Mouse (Mus musculus): Measurements from ENCODE around the gene Gm42688.

Gm42688 gene

GRCm38 (mm10) chr6:83118825-83119733, 17.7 kb downstream of the Gm42688 start:
- DNase-seq = no peak

- DNase-seq = no peak
Measured at GRCm38 (mm10) chr6:83119734-83120051, 18.3 kb downstream of the Gm42688 start.

GRCm38 (mm10) chr6:83120930-83121862, 19.8 kb downstream of the Gm42688 start, which contains the start of gene Wbp1:
Gene Wbp1 (minus strand): TSS chr6:83121559.
- peak; percentile 98 for DNase-seq

GRCm38 (mm10) chr6:83121863-83122710, 20.7 kb downstream of the Gm42688 start:
- peak; percentile 40 for DNase-seq

- no peak for DNase-seq
Measured at GRCm38 (mm10) chr6:83122961-83123360, 21.5 kb downstream of the Gm42688 start.

- peak; percentile 96 for DNase-seq
Measured at GRCm38 (mm10) chr6:83124851-83125312, 23.5 kb downstream of the Gm42688 start.

GRCm38 (mm10) chr6:83125331-83125730, 23.9 kb downstream of the Gm42688 start, which contains the start of gene Ino80b:
Gene Ino80b (minus strand): TSS chr6:83125431.
- no peak for DNase-seq

GRCm38 (mm10) chr6:83127419-83127818, 26.0 kb downstream of the Gm42688 start:
- no peak for DNase-seq

GRCm38 (mm10) chr6:83131469-83132034, 30.1 kb downstream of the Gm42688 start:
- peak; percentile 46 for DNase-seq

GRCm38 (mm10) chr6:83132176-83132919, 30.9 kb downstream of the Gm42688 start:
- no peak for DNase-seq

GRCm38 (mm10) chr6:83134226-83134625, 32.8 kb downstream of the Gm42688 start:
- no peak for DNase-seq

- no peak for DNase-seq
Measured at GRCm38 (mm10) chr6:83134951-83135513, 33.6 kb downstream of the Gm42688 start, which contains the start of gene Rtkn. Gene Rtkn (plus strand): TSS chr6:83135463.

- peak; percentile 74 for DNase-seq
Measured at GRCm38 (mm10) chr6:83135571-83136161, 34.2 kb downstream of the Gm42688 start.

- DNase-seq = no peak
Measured at GRCm38 (mm10) chr6:83136291-83136880, 35.0 kb downstream of the Gm42688 start.

- peak; percentile 87 for DNase-seq
Measured at GRCm38 (mm10) chr6:83136881-83137575, 35.6 kb downstream of the Gm42688 start.

- DNase-seq = peak; percentile 97
Measured at GRCm38 (mm10) chr6:83137576-83137950, 36.1 kb downstream of the Gm42688 start.

GRCm38 (mm10) chr6:83138056-83138455, 36.6 kb downstream of the Gm42688 start:
- peak; percentile 62 for DNase-seq

GRCm38 (mm10) chr6:83140044-83140443, 38.6 kb downstream of the Gm42688 start:
- no peak for DNase-seq

- peak; percentile 46 for DNase-seq
Measured at GRCm38 (mm10) chr6:83141636-83142035, 40.2 kb downstream of the Gm42688 start.
